Mouse (Mus musculus): ENCODE measurements at regions not wholly inside any gene's neighbourhood (a gene's known extent, or its start where the extent isn't known, plus 50 kb on each side); places are given as distances from the start of the nearest gene placed in this dataset.

- Histone ChIP-seq H3K9ac (no peak overlapping the region), H3K4me2 (no peak overlapping the region), H3K27me3 (replicated peaks) (no peaks in the 10 kb centered on the region), H3K27ac (no peak overlapping the region), H3K4me3 (no peak overlapping the region), H3K9me3 (no peaks in the 10 kb centered on the region), H3K4me1 (no peaks in the 10 kb centered on the region), H3K36me3 (replicated peaks) (no peaks in the 10 kb centered on the region)
- 79% methylated on average over 1 of the region's 1 CpGs for WGBS
- ATAC-seq (replicated peaks): no peak
Measured at GRCm38 (mm10) chr1:57470356-57470755, 63.5 kb upstream of the Tyw5 start.

- H3K4me3 ChIP-seq: no peak overlapping the region
- no peak overlapping the region for H3K9ac ChIP-seq
- no peak overlapping the region for H3K4me2 ChIP-seq
- H3K9me3 ChIP-seq: no peaks in the 10 kb centered on the region
- H3K27me3 ChIP-seq (replicated peaks): no peaks in the 10 kb centered on the region
- no peak overlapping the region for H3K27ac ChIP-seq
- no peaks in the 10 kb centered on the region for H3K36me3 ChIP-seq (replicated peaks)
- no peak for ATAC-seq (replicated peaks)
- no peaks in the 10 kb centered on the region for H3K4me1 ChIP-seq
- WGBS: 77% methylated on average over 1 of the region's 1 CpGs
Measured at GRCm38 (mm10) chr1:57472235-57472634, 65.3 kb upstream of the Tyw5 start.

- no peak overlapping the region for H3K9ac ChIP-seq
- no peaks in the 10 kb centered on the region for H3K27me3 ChIP-seq (replicated peaks)
- H3K9me3 ChIP-seq: no peaks in the 10 kb centered on the region
- H3K36me3 ChIP-seq (replicated peaks): no peaks in the 10 kb centered on the region
- ATAC-seq (replicated peaks): no peak
- no peak overlapping the region for H3K27ac ChIP-seq
- H3K4me2 ChIP-seq: no peak overlapping the region
- 63% methylated on average over 1 of the region's 1 CpGs for WGBS
- no peak overlapping the region for H3K4me3 ChIP-seq
- 0 out of 2 replicates have a peak, but pooled peaks cover 3% of the 10 kb centered on the region for H3K4me1 ChIP-seq
Measured at GRCm38 (mm10) chr1:57477725-57478124, 70.8 kb upstream of the Tyw5 start.

- Histone ChIP-seq H3K9ac (no peak overlapping the region), H3K27me3 (replicated peaks) (no peaks in the 10 kb centered on the region), H3K36me3 (replicated peaks) (no peaks in the 10 kb centered on the region), H3K9me3 (no peaks in the 10 kb centered on the region), H3K27ac (no peak overlapping the region), H3K4me1 (0 out of 2 replicates have a peak, but pooled peaks cover 3% of the 10 kb centered on the region), H3K4me3 (no peak overlapping the region), H3K4me2 (no peak overlapping the region)
- no peak for ATAC-seq (replicated peaks)
- WGBS: 88% methylated on average over 2 of the region's 2 CpGs
Measured at GRCm38 (mm10) chr1:57478151-57478550, 71.2 kb upstream of the Tyw5 start.

- ATAC-seq (replicated peaks): no peak
- H3K9ac ChIP-seq: no peak overlapping the region
- no peak overlapping the region for H3K4me3 ChIP-seq
- no peak overlapping the region for H3K27ac ChIP-seq
- WGBS: 100% methylated on average over 1 of the region's 1 CpGs
- no peaks in the 10 kb centered on the region for H3K27me3 ChIP-seq (replicated peaks)
- no peaks in the 10 kb centered on the region for H3K9me3 ChIP-seq
- no peaks in the 10 kb centered on the region for H3K36me3 ChIP-seq (replicated peaks)
- H3K4me1 ChIP-seq: 0 out of 2 replicates have a peak, but pooled peaks cover 3% of the 10 kb centered on the region
- no peak overlapping the region for H3K4me2 ChIP-seq
Measured at GRCm38 (mm10) chr1:57478800-57479199, 71.9 kb upstream of the Tyw5 start.

GRCm38 (mm10) chr1:57479566-57479965 is 72.7 kb upstream of the Tyw5 start:
- 0 out of 2 replicates have a peak, but pooled peaks cover 3% of the 10 kb centered on the region for H3K4me1 ChIP-seq
- H3K36me3 ChIP-seq (replicated peaks): no peaks in the 10 kb centered on the region
- no peak overlapping the region for H3K9ac ChIP-seq
- H3K27ac ChIP-seq: no peak overlapping the region
- no peak overlapping the region for H3K4me2 ChIP-seq
- no peaks in the 10 kb centered on the region for H3K9me3 ChIP-seq
- 61% methylated on average over 4 of the region's 4 CpGs for WGBS
- no peak for ATAC-seq (replicated peaks)
- no peak overlapping the region for H3K4me3 ChIP-seq
- H3K27me3 ChIP-seq (replicated peaks): no peaks in the 10 kb centered on the region

- Histone ChIP-seq H3K4me3 (no peak overlapping the region), H3K9me3 (no peaks in the 10 kb centered on the region), H3K4me2 (no peak overlapping the region), H3K27ac (no peak overlapping the region), H3K9ac (no peak overlapping the region), H3K4me1 (no peaks in the 10 kb centered on the region), H3K27me3 (replicated peaks) (no peaks in the 10 kb centered on the region), H3K36me3 (replicated peaks) (no peaks in the 10 kb centered on the region)
- ATAC-seq (replicated peaks): no peak
- WGBS: 64% methylated on average over 2 of the region's 2 CpGs
Measured at GRCm38 (mm10) chr1:57489176-57489575, 82.3 kb upstream of the Tyw5 start.

- H3K9ac ChIP-seq: no peak overlapping the region
- no peaks in the 10 kb centered on the region for H3K9me3 ChIP-seq
- H3K36me3 ChIP-seq (replicated peaks): no peaks in the 10 kb centered on the region
- no peaks in the 10 kb centered on the region for H3K27me3 ChIP-seq (replicated peaks)
- ATAC-seq (replicated peaks): no peak
- no peak overlapping the region for H3K27ac ChIP-seq
- 72% methylated on average over 6 of the region's 6 CpGs for WGBS
- no peaks in the 10 kb centered on the region for H3K4me1 ChIP-seq
- no peak overlapping the region for H3K4me3 ChIP-seq
- no peak overlapping the region for H3K4me2 ChIP-seq
Measured at GRCm38 (mm10) chr1:57489588-57489987, 82.7 kb upstream of the Tyw5 start.

- no peaks in the 10 kb centered on the region for H3K4me1 ChIP-seq
- H3K9me3 ChIP-seq: no peaks in the 10 kb centered on the region
- H3K27ac ChIP-seq: no peak overlapping the region
- H3K27me3 ChIP-seq (replicated peaks): no peaks in the 10 kb centered on the region
- H3K9ac ChIP-seq: no peak overlapping the region
- no peak for ATAC-seq (replicated peaks)
- no peak overlapping the region for H3K4me3 ChIP-seq
- no peak overlapping the region for H3K4me2 ChIP-seq
- 86% methylated on average over 4 of the region's 4 CpGs for WGBS
- H3K36me3 ChIP-seq (replicated peaks): no peaks in the 10 kb centered on the region
Measured at GRCm38 (mm10) chr1:57490021-57490420, 83.1 kb upstream of the Tyw5 start.

GRCm38 (mm10) chr1:57492696-57493095 is 85.8 kb upstream of the Tyw5 start:
- Histone ChIP-seq H3K36me3 (replicated peaks) (no peaks in the 10 kb centered on the region), H3K4me3 (no peak overlapping the region), H3K4me2 (no peak overlapping the region), H3K9me3 (no peaks in the 10 kb centered on the region), H3K9ac (no peak overlapping the region), H3K4me1 (peaks cover 4% of the 10 kb centered on the region; the same call in 1 of the 2 replicates), H3K27me3 (replicated peaks) (no peaks in the 10 kb centered on the region), H3K27ac (no peak overlapping the region)
- WGBS: 91% methylated on average over 2 of the region's 2 CpGs
- ATAC-seq (replicated peaks): no peak

- 60% methylated on average over 8 of the region's 8 CpGs for WGBS
- Histone ChIP-seq H3K36me3 (replicated peaks) (no peaks in the 10 kb centered on the region), H3K27me3 (replicated peaks) (no peaks in the 10 kb centered on the region), H3K4me3 (no peak overlapping the region), H3K4me2 (no peak overlapping the region), H3K4me1 (peaks cover 4% of the 10 kb centered on the region; the same call in 1 of the 2 replicates), H3K27ac (no peak overlapping the region), H3K9me3 (no peaks in the 10 kb centered on the region), H3K9ac (no peak overlapping the region)
- ATAC-seq (replicated peaks): no peak; the same call in 1 of the 2 replicates
Measured at GRCm38 (mm10) chr1:57497489-57498037, 90.7 kb upstream of the Tyw5 start.

GRCm38 (mm10) chr1:57510359-57511120 is 103.6 kb upstream of the Tyw5 start:
- H3K4me2 ChIP-seq: no peak overlapping the region
- no peaks in the 10 kb centered on the region for H3K4me1 ChIP-seq
- no peak overlapping the region for H3K4me3 ChIP-seq
- H3K9me3 ChIP-seq: no peaks in the 10 kb centered on the region
- ATAC-seq (replicated peaks): no peak
- no peak overlapping the region for H3K27ac ChIP-seq
- WGBS: 79% methylated on average over 9 of the region's 9 CpGs
- no peaks in the 10 kb centered on the region for H3K27me3 ChIP-seq (replicated peaks)
- H3K36me3 ChIP-seq (replicated peaks): no peaks in the 10 kb centered on the region
- H3K9ac ChIP-seq: no peak overlapping the region

- no peak overlapping the region for H3K4me3 ChIP-seq
- 94% methylated on average over 2 of the region's 2 CpGs for WGBS
- H3K4me2 ChIP-seq: no peak overlapping the region
- no peaks in the 10 kb centered on the region for H3K4me1 ChIP-seq
- no peaks in the 10 kb centered on the region for H3K27me3 ChIP-seq (replicated peaks)
- H3K36me3 ChIP-seq (replicated peaks): no peaks in the 10 kb centered on the region
- no peaks in the 10 kb centered on the region for H3K9me3 ChIP-seq
- no peak overlapping the region for H3K9ac ChIP-seq
- no peak overlapping the region for H3K27ac ChIP-seq
- ATAC-seq (replicated peaks): no peak
Measured at GRCm38 (mm10) chr1:57511902-57512301, 105.0 kb upstream of the Tyw5 start.

Measured in midbrain, embryonic 15.5 days (tissue).